Mouse (Mus musculus): ENCODE data around the gene Josd1. TPM values are rescaled to one million over a fixed set of nuclear protein-coding genes. Genes with fewer than 3 reads are reported as not detected.

Gene Josd1
- polyA plus RNA-seq (2014; fragmentation: Illumina TruSeq; extraction: RNeasy Lipid Tissue Mini Kit (QIAGEN cat#74804); ENCODE audit: low read depth, low replicate concordance), result 28.7 TPM

DNA sequence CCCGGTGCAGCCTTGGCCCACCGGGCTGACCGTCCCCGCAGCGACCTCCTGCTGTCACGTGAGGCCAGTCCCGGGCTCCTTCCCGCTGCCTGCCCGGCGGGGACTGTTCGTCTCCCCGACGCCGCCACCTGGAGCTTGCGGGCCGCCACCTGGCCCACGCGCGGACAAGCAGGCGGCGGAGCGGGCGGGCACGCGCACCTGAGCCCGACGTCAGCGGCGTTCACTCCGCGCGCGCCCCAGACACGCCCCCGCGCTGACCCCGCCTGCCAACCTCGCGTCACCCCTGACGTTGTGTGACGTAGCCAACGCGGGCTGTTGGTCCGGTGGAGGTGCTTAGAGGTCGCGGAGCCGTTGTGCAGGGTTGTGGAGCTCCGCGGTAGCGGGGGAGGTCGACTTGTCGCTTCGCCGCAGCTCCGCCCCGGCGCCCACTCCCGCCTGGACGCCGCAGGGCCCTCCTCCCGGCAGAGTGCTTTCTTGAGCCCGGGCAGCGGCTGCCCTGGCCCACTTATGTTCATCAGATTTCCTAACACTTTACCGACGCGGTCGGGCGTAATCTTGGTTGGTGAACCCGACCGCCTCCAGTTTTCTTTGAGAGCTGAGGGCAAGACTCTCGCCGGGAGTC lies at the start of gene Josd1:
Gene Josd1 (minus strand): TSS at position 274 of the 622 bp plus-strand sequence.

DNA sequence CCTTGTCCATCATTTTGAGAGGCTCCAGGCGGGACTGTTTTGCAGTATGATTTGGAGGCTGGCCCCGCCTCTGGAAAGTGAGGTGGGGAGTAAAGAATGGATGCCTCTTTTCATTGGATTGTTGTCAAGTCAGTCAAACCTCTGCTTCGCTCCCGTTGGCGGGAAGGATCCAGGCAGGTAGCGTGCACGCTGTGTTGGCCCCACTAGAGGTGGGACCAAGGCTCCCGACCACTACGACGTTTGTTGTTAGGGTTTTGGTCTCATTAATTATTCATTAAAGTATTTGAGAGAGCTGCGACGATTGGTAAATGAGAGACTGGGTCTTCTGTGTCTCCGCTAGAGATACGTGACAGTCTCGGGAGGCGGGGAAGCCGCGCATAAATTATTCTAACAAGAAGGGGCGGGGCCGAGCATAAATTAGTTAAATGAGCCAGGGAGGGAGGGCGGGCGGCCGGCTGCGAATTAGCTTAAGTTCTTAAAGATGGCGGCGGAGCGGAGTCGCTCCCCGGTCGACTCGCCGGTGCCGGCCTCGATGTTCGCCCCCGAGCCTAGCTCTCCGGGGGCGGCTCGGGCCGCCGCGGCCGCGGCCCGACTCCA lies 2.8 kb upstream of the Josd1 start, which contains the start of gene Gtpbp1:
Gene Gtpbp1 (plus strand): TSS at position 420 of the 597 bp plus-strand sequence.

DNA sequence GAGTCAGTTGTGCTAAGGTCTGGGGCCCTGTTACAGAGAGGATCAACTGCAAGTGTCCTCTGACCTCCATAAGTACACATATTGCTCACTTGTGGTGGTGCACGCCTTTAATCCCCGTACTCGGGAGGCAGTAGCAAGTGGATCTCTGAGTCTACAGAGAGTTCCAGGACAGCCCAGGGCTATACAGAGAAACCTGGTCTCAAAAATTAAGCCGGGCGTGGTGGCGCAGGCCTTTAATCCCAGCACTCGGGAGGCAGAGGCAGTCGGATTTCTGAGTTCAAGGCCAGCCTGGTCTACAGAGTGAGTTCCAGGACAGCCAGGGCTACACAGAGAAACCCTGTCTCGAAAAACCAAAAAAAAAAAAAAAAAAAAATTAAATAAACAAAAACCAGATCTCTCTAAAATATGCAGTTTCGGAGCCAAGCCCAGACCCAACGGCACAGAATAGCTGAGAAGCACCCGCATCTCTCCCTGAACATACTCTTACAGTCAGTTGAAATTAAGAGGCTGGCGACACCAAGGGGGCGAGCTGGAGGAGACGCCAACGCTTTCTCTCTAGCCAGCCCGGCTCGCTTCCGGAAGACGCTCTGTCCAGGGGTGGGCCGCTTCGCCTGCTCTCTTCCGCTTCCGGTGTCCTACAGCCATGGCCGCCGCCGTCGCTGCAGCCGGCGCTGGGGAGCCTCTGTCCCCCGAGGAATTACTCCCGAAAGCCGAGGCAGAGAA lies 17.3 kb downstream of the Josd1 start, which contains the start of gene Tomm22:
Gene Tomm22 (plus strand): TSS at position 613 of the 723 bp plus-strand sequence.

DNA sequence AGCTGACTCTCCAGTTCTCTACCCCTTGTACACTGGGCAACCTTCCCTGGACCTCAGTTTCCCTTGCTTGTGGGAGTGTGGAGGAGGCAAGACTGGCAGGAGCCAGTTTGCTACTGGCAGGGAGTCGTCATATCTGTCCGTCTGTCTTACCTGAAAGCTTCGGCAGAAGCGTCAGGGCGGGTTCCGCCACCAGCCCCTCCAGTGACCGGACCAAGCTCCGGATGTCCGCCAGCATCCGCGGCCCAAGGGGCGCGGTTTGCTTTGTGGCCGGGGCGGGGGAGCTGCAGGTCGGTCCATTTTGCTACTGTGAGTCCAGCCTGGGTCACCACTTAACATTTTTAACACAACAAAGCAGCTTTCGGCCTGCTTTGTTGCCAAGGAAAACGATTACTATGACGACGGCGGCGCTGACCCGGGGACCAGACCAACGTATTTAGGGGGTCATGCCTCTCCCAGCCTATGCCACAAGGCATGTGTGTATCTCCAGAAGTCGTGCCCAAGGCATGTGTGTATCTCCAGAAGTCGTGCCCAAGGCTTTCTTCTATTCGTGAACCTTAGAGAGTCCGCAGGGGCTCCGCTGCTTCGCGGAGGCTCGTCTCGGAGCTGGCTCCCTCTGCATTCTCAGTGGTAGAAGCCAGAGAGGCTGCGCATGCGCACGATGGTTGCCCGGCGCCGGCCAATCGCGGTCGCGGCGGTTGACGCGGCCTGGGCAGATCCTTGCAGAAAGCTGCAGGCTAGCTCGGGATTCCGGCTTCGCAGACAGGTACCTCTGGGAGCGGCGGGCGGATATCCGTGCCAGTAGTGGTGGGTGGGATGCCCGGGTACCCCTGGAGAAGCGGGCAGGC lies 29.0 kb downstream of the Josd1 start, which contains the start of the genes Fam227a and Cby1:
Gene Fam227a (minus strand): TSS at position 426 of the 845 bp plus-strand sequence.
Gene Cby1 (plus strand): TSS at position 669 of the 845 bp plus-strand sequence.

Other genes starting within 250 kb of the Josd1 start
- gene Csnk1e, start 232.4 kb downstream of the Josd1 start, polyA plus RNA-seq (2014; fragmentation: Illumina TruSeq; extraction: RNeasy Lipid Tissue Mini Kit (QIAGEN cat#74804); ENCODE audit: low read depth, low replicate concordance), result 58.9 TPM
- not detected for gene Kcnj4, start 182.7 kb downstream of the Josd1 start, polyA plus RNA-seq (2014; fragmentation: Illumina TruSeq; extraction: RNeasy Lipid Tissue Mini Kit (QIAGEN cat#74804); ENCODE audit: low read depth, low replicate concordance)
- gene Kdelr3, start 171.5 kb downstream of the Josd1 start, polyA plus RNA-seq (2014; fragmentation: Illumina TruSeq; extraction: RNeasy Lipid Tissue Mini Kit (QIAGEN cat#74804); ENCODE audit: low read depth, low replicate concordance), result 16.6 TPM
- gene Ddx17, start 141.2 kb downstream of the Josd1 start, polyA plus RNA-seq (2014; fragmentation: Illumina TruSeq; extraction: RNeasy Lipid Tissue Mini Kit (QIAGEN cat#74804); ENCODE audit: low read depth, low replicate concordance), result 340 TPM
- gene Dmc1, start 82.8 kb downstream of the Josd1 start, polyA plus RNA-seq (2014; fragmentation: Illumina TruSeq; extraction: RNeasy Lipid Tissue Mini Kit (QIAGEN cat#74804); ENCODE audit: low read depth, low replicate concordance), result 1.0 TPM
- gene Fam227a, start 29.0 kb downstream of the Josd1 start, polyA plus RNA-seq (2014; fragmentation: Illumina TruSeq; extraction: RNeasy Lipid Tissue Mini Kit (QIAGEN cat#74804); ENCODE audit: low read depth, low replicate concordance), result 5.0 TPM
- gene Cby1, start 28.7 kb downstream of the Josd1 start, polyA plus RNA-seq (2014; fragmentation: Illumina TruSeq; extraction: RNeasy Lipid Tissue Mini Kit (QIAGEN cat#74804); ENCODE audit: low read depth, low replicate concordance), result 23.7 TPM
- gene Tomm22, start 17.1 kb downstream of the Josd1 start, polyA plus RNA-seq (2014; fragmentation: Illumina TruSeq; extraction: RNeasy Lipid Tissue Mini Kit (QIAGEN cat#74804); ENCODE audit: low read depth, low replicate concordance), result 102 TPM
- 29.5 TPM for gene Gtpbp1, start 2.9 kb upstream of the Josd1 start, polyA plus RNA-seq (2014; fragmentation: Illumina TruSeq; extraction: RNeasy Lipid Tissue Mini Kit (QIAGEN cat#74804); ENCODE audit: low read depth, low replicate concordance)
- 89.3 TPM for gene Sun2, start 54.6 kb upstream of the Josd1 start, polyA plus RNA-seq (2014; fragmentation: Illumina TruSeq; extraction: RNeasy Lipid Tissue Mini Kit (QIAGEN cat#74804); ENCODE audit: low read depth, low replicate concordance)
- 28.9 TPM for gene Dnal4, start 89.9 kb upstream of the Josd1 start, polyA plus RNA-seq (2014; fragmentation: Illumina TruSeq; extraction: RNeasy Lipid Tissue Mini Kit (QIAGEN cat#74804); ENCODE audit: low read depth, low replicate concordance)
- gene Nptxr, start 116.8 kb upstream of the Josd1 start, polyA plus RNA-seq (2014; fragmentation: Illumina TruSeq; extraction: RNeasy Lipid Tissue Mini Kit (QIAGEN cat#74804); ENCODE audit: low read depth, low replicate concordance), result 6.2 TPM
- gene Npcd, start 146.3 kb upstream of the Josd1 start, polyA plus RNA-seq (2014; fragmentation: Illumina TruSeq; extraction: RNeasy Lipid Tissue Mini Kit (QIAGEN cat#74804); ENCODE audit: low read depth, low replicate concordance), result 1.1 TPM
- 64.2 TPM for gene Cbx6, start 146.8 kb upstream of the Josd1 start, polyA plus RNA-seq (2014; fragmentation: Illumina TruSeq; extraction: RNeasy Lipid Tissue Mini Kit (QIAGEN cat#74804); ENCODE audit: low read depth, low replicate concordance)
- 76.7 TPM for gene Apobec3, start 203.7 kb upstream of the Josd1 start, polyA plus RNA-seq (2014; fragmentation: Illumina TruSeq; extraction: RNeasy Lipid Tissue Mini Kit (QIAGEN cat#74804); ENCODE audit: low read depth, low replicate concordance)